Mouse (Mus musculus) CH12.LX (cell line): ENCODE results near the gene Pprc1. TPM values are rescaled to one million over a fixed set of nuclear protein-coding genes. Genes with fewer than 3 reads are reported as not detected.
A peak's percentile ranks its signal among the peaks of the same experiment; 100 is the strongest.

Experiments
- DNase-seq: peaks from one replicate; pipeline ENCODE4 v3.0.0-alpha.2; 2013; ENCODE audit errors: extremely low read depth
- H3K27ac ChIP-seq: 2 replicates; pipeline ENCODE4 v1.5.1; 2012; ENCODE audit warnings: low read depth, mild to moderate bottlenecking, control low read depth, moderate library complexity; ENCODE audit not compliant: insufficient read depth
- H3K27me3 ChIP-seq: replicated peaks from 2 replicates; pipeline ENCODE3; 2012; ENCODE audit warnings: inconsistent platforms
- H3K36me3 ChIP-seq, 2 experiments: replicated peaks in 1 of 2; 2 replicates each; pipeline versions ENCODE3 to v1.6.1; 2012; ENCODE audit warnings: inconsistent platforms in 1 of 2, low read length in 1 of 2, mild to moderate bottlenecking in 1 of 2, mixed read lengths in 1 of 2, moderate library complexity in 1 of 2; ENCODE audit not compliant: control insufficient read depth in 1 of 2, insufficient read depth in 1 of 2
- H3K4me1 ChIP-seq, 2 experiments: 2 replicates each; pipeline ENCODE4 v1.6.1; 2012; ENCODE audit warnings: inconsistent platforms in 1 of 2, moderate library complexity in 1 of 2; ENCODE audit not compliant: insufficient read depth in 2 of 2, control insufficient read depth in 1 of 2
- H3K4me2 ChIP-seq: 2 replicates; pipeline ENCODE4 v1.6.1; 2012; ENCODE audit warnings: low read depth, mild to moderate bottlenecking, control low read depth; ENCODE audit not compliant: poor library complexity, insufficient read depth, severe bottlenecking
- H3K4me3 ChIP-seq, 3 experiments: fragments of 150-350 bp in 1 of 3; sonication (generic) in 1 of 3; replicated peaks in 1 of 3; 2 replicates each; pipeline versions ENCODE3 to v1.5.1; 2011 to 2012; ENCODE audit warnings: low read depth in 2 of 3, low read length in 2 of 3, mild to moderate bottlenecking in 2 of 3, moderate library complexity in 2 of 3, control low read depth in 1 of 3, improper control_type of control experiment in 1 of 3, inconsistent platforms in 1 of 3, mixed read lengths in 1 of 3; ENCODE audit not compliant: poor library complexity in 1 of 3
- H3K79me2 ChIP-seq: replicated peaks from 2 replicates; pipeline ENCODE4 v1.6.1; 2012; ENCODE audit warnings: mild to moderate bottlenecking, moderate library complexity; ENCODE audit not compliant: control insufficient read depth, poor library complexity, insufficient read depth, severe bottlenecking; ENCODE audit errors: extremely low read depth
- H3K9ac ChIP-seq: 2 replicates; pipeline ENCODE4 v1.6.1; 2012; ENCODE audit warnings: low read depth, mild to moderate bottlenecking, control low read depth, moderate library complexity; ENCODE audit not compliant: insufficient read depth
- H3K9me3 ChIP-seq: replicated peaks from 2 replicates; pipeline ENCODE3; 2012; ENCODE audit warnings: low read length, inconsistent platforms, mixed read lengths
- CHD2 ChIP-seq: IDR thresholded peaks from 2 replicates; pipeline ENCODE4 v1.6.1; 2011; ENCODE audit warnings: low read length, improper control_type of control experiment
- CTCF ChIP-seq, 2 experiments: IDR thresholded peaks in 1 of 2; conservative IDR thresholded peaks in 1 of 2; 2 replicates each; pipeline ENCODE4 v1.5.1; 2011 to 2012; ENCODE audit warnings: low read depth in 2 of 2, low read length in 2 of 2, improper control_type of control experiment in 1 of 2, inconsistent platforms in 1 of 2, mild to moderate bottlenecking in 1 of 2, moderate library complexity in 1 of 2
- ELF1 ChIP-seq: IDR thresholded peaks from 2 replicates; pipeline ENCODE4 v1.6.1; 2014; ENCODE audit warnings: low read depth, mild to moderate bottlenecking, inconsistent platforms, low read length, improper control_type of control experiment
- EP300 ChIP-seq: IDR thresholded peaks from 2 replicates; pipeline ENCODE4 v1.6.1; 2011; ENCODE audit warnings: low read length, improper control_type of control experiment
- IRF4 ChIP-seq: IDR thresholded peaks from 2 replicates; pipeline ENCODE4 v1.6.1; 2014; ENCODE audit warnings: low read depth, mild to moderate bottlenecking, inconsistent platforms, low read length, improper control_type of control experiment
- JUND ChIP-seq: conservative IDR thresholded peaks from 2 replicates; pipeline ENCODE4 v1.6.1; 2011; ENCODE audit warnings: low read depth, low read length, improper control_type of control experiment
- MAFK ChIP-seq: IDR thresholded peaks from 2 replicates; pipeline ENCODE4 v1.6.1; 2011; ENCODE audit warnings: low read length, improper control_type of control experiment; ENCODE audit not compliant: insufficient replicate concordance
- MEF2A ChIP-seq: IDR thresholded peaks from 2 replicates; pipeline ENCODE4 v1.6.1; 2014; ENCODE audit warnings: low read depth, mild to moderate bottlenecking, inconsistent platforms, low read length, improper control_type of control experiment, borderline replicate concordance
- NELFE ChIP-seq: IDR thresholded peaks from 2 replicates; pipeline ENCODE4 v1.6.1; 2011; ENCODE audit warnings: low read depth, low read length, improper control_type of control experiment
- PAX5 ChIP-seq: IDR thresholded peaks from 2 replicates; pipeline ENCODE4 v1.6.1; 2012; ENCODE audit warnings: low read length, inconsistent platforms, mixed read lengths
- RAD21 ChIP-seq: IDR thresholded peaks from 2 replicates; pipeline ENCODE4 v1.6.1; 2011; ENCODE audit warnings: low read depth, mild to moderate bottlenecking, low read length, improper control_type of control experiment, moderate library complexity
- SMC3 ChIP-seq: IDR thresholded peaks from 2 replicates; pipeline ENCODE4 v1.6.1; 2011; ENCODE audit warnings: low read depth, low read length, improper control_type of control experiment
- TBP ChIP-seq: conservative IDR thresholded peaks from 2 replicates; pipeline ENCODE4 v1.6.1; 2011; ENCODE audit warnings: low read depth, low read length, improper control_type of control experiment
- TCF12 ChIP-seq: IDR thresholded peaks from 2 replicates; pipeline ENCODE4 v1.6.1; 2014; ENCODE audit warnings: low read depth, mild to moderate bottlenecking, inconsistent platforms, low read length, improper control_type of control experiment
- USF1 ChIP-seq: IDR thresholded peaks from 2 replicates; pipeline ENCODE4 v1.6.1; 2014; ENCODE audit warnings: low read depth, mild to moderate bottlenecking, inconsistent platforms, low read length, improper control_type of control experiment
- USF2 ChIP-seq: conservative IDR thresholded peaks from 2 replicates; pipeline ENCODE4 v1.6.1; 2011; ENCODE audit warnings: low read depth, low read length, improper control_type of control experiment
- ZC3H11A ChIP-seq: IDR thresholded peaks from 2 replicates; pipeline ENCODE4 v1.6.1; 2012; ENCODE audit warnings: low read depth, mild to moderate bottlenecking, inconsistent platforms, low read length, improper control_type of control experiment
- ZNF384 ChIP-seq: IDR thresholded peaks from 2 replicates; pipeline ENCODE4 v1.6.1; 2012; ENCODE audit warnings: low read depth, low read length, improper control_type of control experiment, inconsistent platforms
- dilution Hi-C: fragments of 300-500 bp; cut with MboI; formaldehyde crosslinking; loops from 2 replicates; pipeline ENCODE4 v1.14.3; 2020; ENCODE audit warnings: low sequenced_read_pairs; ENCODE audit not compliant: extremely low pct_unique_long_range_greater_than_20kb, extremely low pct_ligation_motif_present
- in situ Hi-C: fragments of 300-500 bp; cut with MboI; formaldehyde crosslinking; loops from 3 replicates; pipeline ENCODE4 v1.14.3; 2019; ENCODE audit warnings: low sequenced_read_pairs, low pct_ligation_motif_present, low pct_unique_long_range_greater_than_20kb, mixed read lengths
- polyA plus RNA-seq: library from polyadenylated mRNA; unstranded; fragments of >175 nt; gene quantifications from 2 replicates; pipeline ENCODE4 v1.2.1, GENCODE M21; 2012; ENCODE audit warnings: low read depth; ENCODE audit not compliant: insufficient read length
- total RNA-seq, 2 experiments: library from RNA; depleted of rRNA; stranded (reverse); fragments of 300-350 nt in 1 of 2; fragments of >200 nt in 1 of 2; gene quantifications; 2 replicates each; pipeline ENCODE4 v1.2.3; 2012 to 2014

Pprc1 gene
- total and polyA plus RNA-seq, 3 experiments: 13.0 to 68.7 (median 21.2) TPM

GRCm38 (mm10) chr19:46035971-46036370 lies 8.7 kb upstream of the Pprc1 start:
- Histone ChIP-seq H3K9me3 (no peaks in the 10 kb centered on the region), H3K79me2 (peaks cover 38% of the 10 kb centered on the region), H3K9ac (no peak overlapping the region), H3K4me1 (peaks cover 6 to 23% of the 10 kb centered on the region in 2 experiments; a peak in 3 of 4 replicates), H3K27me3 (no peaks in the 10 kb centered on the region), H3K36me3 (peaks cover 47 to 58% of the 10 kb centered on the region in 2 experiments), H3K4me2 (no peak overlapping the region), H3K27ac (no peak overlapping the region), H3K4me3 (no peak overlapping the region)
- TF ChIP-seq EP300: no peak
- TF ChIP-seq TBP: no peak
- TF ChIP-seq ZNF384: no peak
- TF ChIP-seq CHD2: no peak
- no peak for TF ChIP-seq JUND
- no peak for TF ChIP-seq ZC3H11A
- no peak for TF ChIP-seq MEF2A
- TF ChIP-seq PAX5: no peak
- no peak for TF ChIP-seq NELFE
- TF ChIP-seq ELF1: no peak
- TF ChIP-seq SMC3: no peak
- TF ChIP-seq MAFK: no peak
- no peak for TF ChIP-seq USF1
- dilution Hi-C loops: no loop called here
- in situ Hi-C loops: no loop called here
- DNase-seq: no peak

- H3K27ac ChIP-seq: no peak overlapping the region
Observed at GRCm38 (mm10) chr19:46036477-46037242, 8.0 kb upstream of the Pprc1 start.

More at GRCm38 (mm10) chr19:46036477-46037242, 8.0 kb upstream of the Pprc1 start:
- dilution Hi-C loops: no loop called here
- Histone ChIP-seq H3K27me3 (no peaks in the 10 kb centered on the region), H3K36me3 (peaks cover 43 to 52% of the 10 kb centered on the region in 2 experiments), H3K9me3 (no peaks in the 10 kb centered on the region), H3K9ac (no peak overlapping the region), H3K79me2 (peaks cover 41% of the 10 kb centered on the region), H3K4me1 (peaks cover 6 to 29% of the 10 kb centered on the region in 2 experiments; a peak in 3 of 4 replicates), H3K4me3 (no peak overlapping the region), H3K4me2 (0 out of 2 replicates have a peak overlapping the region, but pooled peaks have one; percentile 12)
- DNase-seq: no peak
- no peak for TF ChIP-seq TCF12
- no peak for TF ChIP-seq USF2
- no peak for TF ChIP-seq IRF4
- TF ChIP-seq RAD21: peak; percentile 17
- peak; percentile 10; the same call in 1 of the 2 replicates for TF ChIP-seq SMC3
- TF ChIP-seq CTCF (conservative IDR thresholded peaks at IDR 0.05 in 1 of 2, IDR thresholded peaks at IDR 0.05 in 1 of 2; ENCODE audit: low read depth in 2 of 2, low read length in 2 of 2): peak; percentile 15 to 56; a peak in 2 of 4 replicates
- in situ Hi-C loops: no loop called here
